Mouse (Mus musculus) spleen, adult 2 months (tissue): ENCODE data around the gene Ubiad1.

Source experiments
- CTCF ChIP-seq: fragments of 200-500 bp; IDR thresholded peaks from 2 replicates; pipeline ENCODE4 v1.5.1; 2011; ENCODE audit warnings: mild to moderate bottlenecking, inconsistent platforms; ENCODE audit not compliant: insufficient read depth, insufficient read length, insufficient replicate concordance; ENCODE audit errors: extremely low read depth
- POLR2A ChIP-seq: fragments of 200-500 bp; IDR thresholded peaks from 2 replicates; pipeline ENCODE4 v1.6.1; 2011; ENCODE audit warnings: low read depth, low read length, inconsistent platforms

DNA sequence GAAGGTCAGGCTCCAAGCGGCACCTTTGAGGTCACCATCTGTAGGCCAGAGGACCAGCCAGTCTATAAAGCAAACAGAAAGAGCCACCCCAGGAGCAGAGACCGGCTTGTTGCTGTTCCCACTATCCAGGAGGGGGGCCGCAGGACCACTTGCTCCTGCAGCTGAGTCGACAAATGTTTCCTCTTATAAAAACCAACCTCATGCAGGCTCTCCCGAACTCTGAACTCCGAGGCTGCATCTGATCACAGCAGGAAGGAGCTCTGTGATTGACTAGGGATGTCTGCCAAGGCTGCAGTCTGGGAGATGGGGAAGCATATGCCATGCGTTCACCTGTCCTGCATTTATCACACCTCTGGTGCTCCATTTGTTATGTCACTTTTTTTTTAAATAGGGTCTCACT is 49.4 kb downstream of the Ubiad1 start:
- no peak for TF ChIP-seq CTCF
- no peak for TF ChIP-seq POLR2A
